20 mouse cellular contexts compared by ENCODE assay signal in the genomic region with DNA sequence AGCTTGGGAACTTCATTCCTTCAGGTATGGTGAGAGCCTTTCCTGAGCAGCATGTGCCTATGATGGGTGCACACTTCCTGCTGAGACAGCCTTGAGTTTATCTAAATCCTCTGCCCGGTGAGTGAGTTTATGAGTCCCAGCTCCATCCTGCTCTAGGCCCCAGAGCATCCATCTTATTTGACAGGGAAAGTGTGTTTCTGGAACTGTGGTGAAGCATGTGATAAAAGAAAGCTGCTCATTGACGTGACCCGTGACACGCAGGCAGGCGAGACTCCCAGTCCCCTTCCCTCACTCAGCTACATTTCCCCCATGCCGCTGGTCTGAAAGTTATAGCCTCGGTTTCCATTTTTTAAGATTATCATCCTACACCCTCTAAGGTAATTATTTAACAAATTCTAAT. TPM values are rescaled to one million over a fixed set of nuclear protein-coding genes. Genes with fewer than 3 reads are reported as not detected.
DNase-seq lines count a peak whose midpoint lies in the region; ATAC-seq and TF ChIP-seq lines count a peak whose summit lies in the region.
"Had no signal": no experiment of that assay in that cellular context is flagged by ENCODE, and none has a peak within 500 bp of the region (broad histone marks: within the 10 kb centered on the region; RNA-seq: fewer than 3 reads in every experiment).

No protein-coding gene starts in this region.

- H3K27me3 ChIP-seq in heart, embryonic 10.5 days (ENCODE audit: insufficient read depth, poor library complexity, severe bottlenecking) = no peaks in the 10 kb centered on the region
- H3K27me3 ChIP-seq in kidney, postnatal 0 days (ENCODE audit: insufficient read depth, low read length) = no peaks in the 10 kb centered on the region
- H3K27me3 ChIP-seq in E14TG2a.4 (ENCODE audit: insufficient read depth, low read length) (no peaks in the 10 kb centered on the region), ES-Bruce4 (ENCODE audit: control insufficient read depth, insufficient read depth, low read length, poor library complexity, severe bottlenecking) (no peaks in the 10 kb centered on the region)
- H3K27me3 ChIP-seq: embryonic facial prominence, embryonic 12.5 days; forebrain, embryonic 15.5 days; heart, embryonic 15.5 days; Patski had no signal

- no peak overlapping the region for H3K4me2 ChIP-seq in kidney, postnatal 0 days (ENCODE audit: low read length)
- H3K4me2 ChIP-seq: embryonic facial prominence, embryonic 12.5 days; forebrain, embryonic 15.5 days; heart, embryonic 15.5 days; hindbrain, embryonic 14.5 days had no signal

- intact Hi-C loops in heart, postnatal 36 days (cut with DNase I) = loop anchor here (10.0 kb wide), 2 partner anchors 749 to 1299 kb away; a partner anchor contains a TSS

- H3K4me3 ChIP-seq in heart, embryonic 10.5 days = no peak overlapping the region
- no peak overlapping the region for H3K4me3 ChIP-seq in kidney, postnatal 0 days (replicated peaks; ENCODE audit: low read depth, low read length)
- H3K4me3 ChIP-seq in E14TG2a.4 (replicated peaks; ENCODE audit: low read length) = peak overlapping the region; percentile 45
- 0 out of 2 replicates have a peak overlapping the region, but pooled peaks have one; percentile 4 for H3K4me3 ChIP-seq in ES-Bruce4 (ENCODE audit: low read depth, low read length)
- H3K4me3 ChIP-seq: embryonic facial prominence, embryonic 12.5 days; forebrain, embryonic 15.5 days; heart, embryonic 15.5 days; hindbrain, embryonic 10.5 days had no signal

- H3K9me3 ChIP-seq in heart, embryonic 10.5 days = no peaks in the 10 kb centered on the region
- H3K9me3 ChIP-seq in kidney, postnatal 0 days (replicated peaks; ENCODE audit: low read length) = no peaks in the 10 kb centered on the region
- H3K9me3 ChIP-seq in E14TG2a.4 (ENCODE audit: low read length) (no peaks in the 10 kb centered on the region), ES-Bruce4 (replicated peaks; ENCODE audit: control insufficient read depth, insufficient read depth, low read length, poor library complexity, severe bottlenecking) (no peaks in the 10 kb centered on the region)
- H3K9me3 ChIP-seq: embryonic facial prominence, embryonic 12.5 days; forebrain, embryonic 15.5 days; heart, embryonic 15.5 days; hindbrain, embryonic 10.5 days had no signal

- TF ChIP-seq EP300 in ES-Bruce4 (IDR thresholded peaks at IDR 0.05; ENCODE audit: insufficient read depth, low read depth, low read length) = no peak

- H3K9ac ChIP-seq in kidney, postnatal 0 days (ENCODE audit: low read depth, low read length) = no peak overlapping the region
- H3K9ac ChIP-seq in ES-Bruce4 (ENCODE audit: low read depth, poor library complexity, severe bottlenecking) = 0 out of 2 replicates have a peak overlapping the region, but pooled peaks have one; percentile 24
- H3K9ac ChIP-seq: embryonic facial prominence, embryonic 12.5 days; forebrain, embryonic 15.5 days; heart, embryonic 15.5 days; hindbrain, embryonic 14.5 days had no signal

- TF ChIP-seq POLR2A in ES-Bruce4 (IDR thresholded peaks at IDR 0.05; ENCODE audit: insufficient read depth, low read length) = no peak

- WGBS in heart, embryonic 10.5 days = 71% methylated on average over 7 of the region's 7 CpGs
- 40% methylated on average over 7 of the region's 7 CpGs for WGBS in kidney, postnatal 0 days

- H3K27ac ChIP-seq in heart, embryonic 10.5 days = peak overlapping the region; percentile 39; the same call in 1 of the 2 replicates
- H3K27ac ChIP-seq in kidney, postnatal 0 days = no peak overlapping the region
- peak overlapping the region; percentile 75 for H3K27ac ChIP-seq in ES-Bruce4 (ENCODE audit: insufficient read depth, low read length)
- H3K27ac ChIP-seq: embryonic facial prominence, embryonic 12.5 days; forebrain, embryonic 15.5 days; heart, embryonic 15.5 days; hindbrain, embryonic 14.5 days had no signal

- no peak for ATAC-seq in kidney, postnatal 0 days (replicated peaks; ENCODE audit: low FRiP score, low read depth)
- ATAC-seq: activated CD4-positive, CD25-positive, alpha-beta regulatory T cell, adult 4 months; forebrain, embryonic 15.5 days; Patski had no signal

- H3K4me1 ChIP-seq in heart, embryonic 10.5 days = peaks cover 13% of the 10 kb centered on the region
- no peaks in the 10 kb centered on the region for H3K4me1 ChIP-seq in kidney, postnatal 0 days (replicated peaks; ENCODE audit: insufficient read depth, low read length)
- peaks cover 59% of the 10 kb centered on the region for H3K4me1 ChIP-seq in E14TG2a.4 (replicated peaks; ENCODE audit: low read depth, low read length)
- H3K4me1 ChIP-seq in ES-Bruce4 (ENCODE audit: control insufficient read depth, insufficient read depth, low read length) = peaks cover 6% of the 10 kb centered on the region
- H3K4me1 ChIP-seq: embryonic facial prominence, embryonic 12.5 days; heart, embryonic 15.5 days had no signal

- no peak for TF ChIP-seq CTCF in kidney, postnatal 0 days (IDR thresholded peaks at IDR 0.05; ENCODE audit: low read depth)
- TF ChIP-seq CTCF in E14TG2a.4 (conservative IDR thresholded peaks at IDR 0.05; ENCODE audit: low read length) = no peak
- TF ChIP-seq CTCF in ES-Bruce4 (IDR thresholded peaks at IDR 0.05; ENCODE audit: low read depth, low read length) = no peak

- peak; percentile 51 for DNase-seq in heart, embryonic 10.5 days (ENCODE audit: low spot score)
- DNase-seq in heart, postnatal 36 days = no peak
- DNase-seq in kidney, postnatal 0 days (ENCODE audit: low spot score) = peak; percentile 31
- DNase-seq in kidney, adult 8-10 months = no peak
- no peak for DNase-seq in ovary, postnatal 14 days (ENCODE audit: low spot score)
- DNase-seq in lung, postnatal 10 days = no peak
- DNase-seq: adrenal gland, postnatal 14 days; cerebellum, adult 11-12 months; cerebellum, adult 9-10 months; gastrocnemius, postnatal 10 days; heart, postnatal 14 days had no signal

- peaks cover 29% of the 10 kb centered on the region for H3K36me3 ChIP-seq in heart, embryonic 10.5 days
- H3K36me3 ChIP-seq in kidney, postnatal 0 days (ENCODE audit: insufficient read depth, low read length) = peaks cover 6% of the 10 kb centered on the region; the same call in 1 of the 2 replicates
- H3K36me3 ChIP-seq in E14TG2a.4 (ENCODE audit: insufficient read depth, low read length) (peaks cover 54% of the 10 kb centered on the region), ES-Bruce4 (ENCODE audit: control insufficient read depth, insufficient read depth, low read length, poor library complexity, severe bottlenecking) (peaks cover 2% of the 10 kb centered on the region; the same call in 1 of the 2 replicates)

RNA-seq across cellular contexts. Expression of a gene that starts 11.3 kb away (rescaled TPM):
- 93.6 and 96.0 TPM in 2 replicates for polyA plus RNA-seq in heart, embryonic 10.5 days (2016; fragmentation: Nextera tagmentation; extraction: Ambion mirVana)
- 10 to 100 TPM; 48.2 to 48.8 TPM for total RNA-seq in heart, postnatal 36 days (2021)
- polyA plus RNA-seq in kidney, postnatal 0 days (2015; fragmentation: Nextera tagmentation; extraction: Ambion mirVana) = 50.7 and 55.2 TPM in 2 replicates
- polyA plus RNA-seq in ES-Bruce4 (2011; ENCODE audit: insufficient read depth, insufficient read length, low read depth, missing spikeins) = 61.2 and 63.1 TPM in 2 replicates

RNA-seq across cellular contexts. Expression of a gene that starts 11.4 kb away (rescaled TPM):
- polyA plus RNA-seq in heart, embryonic 10.5 days (2016; fragmentation: Nextera tagmentation; extraction: Ambion mirVana) = 57.9 and 60.2 TPM in 2 replicates
- total RNA-seq in heart, postnatal 36 days (2021) = 10 to 100 TPM; 47.0 to 49.2 TPM
- polyA plus RNA-seq in kidney, postnatal 0 days (2015; fragmentation: Nextera tagmentation; extraction: Ambion mirVana) = 52.5 and 54.0 TPM in 2 replicates
- polyA plus RNA-seq in ES-Bruce4 (2011; ENCODE audit: insufficient read depth, insufficient read length, low read depth, missing spikeins) = 39.4 and 40.2 TPM in 2 replicates

Comparison
In these comparisons a context has a peak if more than half of its experiments do, and no peak if none do; other contexts are left out.
1. DNase-seq: peak in heart, embryonic 10.5 days (single experiment) and kidney, postnatal 0 days (single experiment); none in heart, postnatal 36 days (0 of 2), kidney, adult 8-10 months (0 of 2), ovary, postnatal 14 days (single experiment) and lung, postnatal 10 days (single experiment).
2. H3K4me3 ChIP-seq: peak in E14TG2a.4 (single experiment) and ES-Bruce4 (single experiment); none in heart, embryonic 10.5 days (single experiment) and kidney, postnatal 0 days (single experiment).